Mouse (Mus musculus) heart, embryonic 14.5 days (tissue): ENCODE results near the gene Zfp575. TPM values are rescaled to one million over a fixed set of nuclear protein-coding genes. Genes with fewer than 3 reads are reported as not detected.
A peak's percentile ranks its signal among the peaks of the same experiment; 100 is the strongest.

Source experiments
- ATAC-seq: fragments of 200-750 bp; cut with Nextera tagmentation; 2 replicates; pipeline ENCODE4 v1.8.0; 2017; ENCODE audit warnings: low read depth, moderate TSS enrichment; ENCODE audit not compliant: insufficient number of reproducible peaks, insufficient read depth, low FRiP score
- H3K27ac ChIP-seq, 2 experiments: fragments of 200-500 bp in 1 of 2; fragments of 300-500 bp in 1 of 2; sonication (generic) in 1 of 2; replicated peaks in 1 of 2; 2 replicates each; pipeline ENCODE4 v1.5.1; 2012 to 2014; ENCODE audit warnings: low read depth in 2 of 2, low read length in 2 of 2, control low read depth in 1 of 2, mild to moderate bottlenecking in 1 of 2, mixed read lengths in 1 of 2; ENCODE audit not compliant: control insufficient read depth in 1 of 2, insufficient read depth in 1 of 2
- H3K27me3 ChIP-seq: fragments of 300-500 bp; sonication (generic); 2 replicates; pipeline ENCODE4 v1.6.1; 2014; ENCODE audit warnings: mild to moderate bottlenecking, low read length, control low read depth; ENCODE audit not compliant: control insufficient read depth, insufficient read depth
- H3K36me3 ChIP-seq: fragments of 300-500 bp; sonication (generic); 2 replicates; pipeline ENCODE4 v1.6.1; 2014; ENCODE audit warnings: mild to moderate bottlenecking, control low read depth, low read length, mixed read lengths; ENCODE audit not compliant: control insufficient read depth, insufficient read depth
- H3K4me1 ChIP-seq, 2 experiments: fragments of 200-500 bp in 1 of 2; fragments of 300-500 bp in 1 of 2; sonication (generic) in 1 of 2; 2 replicates each; pipeline ENCODE4 v1.6.1; 2012 to 2014; ENCODE audit warnings: low read length in 2 of 2, control low read depth in 1 of 2, mixed read lengths in 1 of 2; ENCODE audit not compliant: control insufficient read depth in 2 of 2, insufficient read depth in 2 of 2
- H3K4me2 ChIP-seq: fragments of 300-500 bp; sonication (generic); 2 replicates; pipeline ENCODE4 v1.6.1; 2014; ENCODE audit warnings: mild to moderate bottlenecking, low read length
- H3K4me3 ChIP-seq, 2 experiments: fragments of 200-500 bp in 1 of 2; fragments of 300-500 bp in 1 of 2; sonication (generic) in 1 of 2; 2 replicates each; pipeline ENCODE4 v1.5.1; 2012 to 2014; ENCODE audit warnings: low read length in 2 of 2, mild to moderate bottlenecking in 2 of 2, control low read depth in 1 of 2, low read depth in 1 of 2, moderate library complexity in 1 of 2; ENCODE audit not compliant: control insufficient read depth in 1 of 2, insufficient read depth in 1 of 2
- H3K9ac ChIP-seq: fragments of 300-500 bp; sonication (generic); 2 replicates; pipeline ENCODE4 v1.6.1; 2014; ENCODE audit warnings: mild to moderate bottlenecking, low read length
- H3K9me3 ChIP-seq: fragments of 300-500 bp; sonication (generic); 2 replicates; pipeline ENCODE4 v1.6.1; 2016; ENCODE audit warnings: low read length, control low read depth; ENCODE audit not compliant: control insufficient read depth
- WGBS: fragments of 180-500 bp; shearing (Covaris S2); extraction: QIAGEN DNeasy Blood & Tissue Kit; methylation state at CpG from one replicate; pipeline ENCODE4 v1.1.7; 2014; 5-methylcytosine and 5-hydroxymethylcytosine counted together
- polyA plus RNA-seq: library from polyadenylated mRNA; unstranded; fragments of >200 nt; fragmentation: Nextera tagmentation; extraction: Ambion mirVana; gene quantifications from 2 replicates; pipeline ENCODE4 v1.2.1, GENCODE M21; 2014

Gene Zfp575
- polyA plus RNA-seq, 1 experiment from 2014 or later: 0.36 TPM

DNA sequence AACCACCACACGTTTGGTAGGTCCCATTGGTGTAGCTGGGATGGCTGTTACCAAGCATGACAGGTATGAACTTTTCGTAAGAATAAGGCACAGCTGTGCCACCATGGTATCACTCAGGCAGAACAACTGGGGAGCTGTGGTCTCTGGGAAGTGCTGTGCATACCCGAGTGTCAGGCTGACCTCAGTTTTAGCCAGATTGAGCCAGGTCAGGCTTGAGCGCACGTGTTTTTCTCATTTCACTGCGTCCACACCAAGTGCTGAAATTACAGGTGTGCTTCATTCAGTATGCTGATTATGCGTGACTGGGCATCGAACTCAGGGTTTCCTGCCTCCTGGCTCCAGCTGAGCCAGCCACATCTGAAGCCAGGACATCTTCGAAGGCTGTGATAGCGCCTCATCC is 31.7 kb downstream of the Zfp575 start:
- H3K4me1 ChIP-seq: no peaks in the 10 kb centered on the region
- H3K4me3 ChIP-seq: no peak overlapping the region
- no peaks in the 10 kb centered on the region for H3K9me3 ChIP-seq
- H3K27me3 ChIP-seq: no peaks in the 10 kb centered on the region
- no peak overlapping the region for H3K9ac ChIP-seq
- ATAC-seq: no peak
- H3K27ac ChIP-seq: no peak overlapping the region
- WGBS: 97% methylated on average over 10 of the region's 10 CpGs
- peaks cover 55% of the 10 kb centered on the region for H3K36me3 ChIP-seq
- H3K4me2 ChIP-seq: no peak overlapping the region

DNA sequence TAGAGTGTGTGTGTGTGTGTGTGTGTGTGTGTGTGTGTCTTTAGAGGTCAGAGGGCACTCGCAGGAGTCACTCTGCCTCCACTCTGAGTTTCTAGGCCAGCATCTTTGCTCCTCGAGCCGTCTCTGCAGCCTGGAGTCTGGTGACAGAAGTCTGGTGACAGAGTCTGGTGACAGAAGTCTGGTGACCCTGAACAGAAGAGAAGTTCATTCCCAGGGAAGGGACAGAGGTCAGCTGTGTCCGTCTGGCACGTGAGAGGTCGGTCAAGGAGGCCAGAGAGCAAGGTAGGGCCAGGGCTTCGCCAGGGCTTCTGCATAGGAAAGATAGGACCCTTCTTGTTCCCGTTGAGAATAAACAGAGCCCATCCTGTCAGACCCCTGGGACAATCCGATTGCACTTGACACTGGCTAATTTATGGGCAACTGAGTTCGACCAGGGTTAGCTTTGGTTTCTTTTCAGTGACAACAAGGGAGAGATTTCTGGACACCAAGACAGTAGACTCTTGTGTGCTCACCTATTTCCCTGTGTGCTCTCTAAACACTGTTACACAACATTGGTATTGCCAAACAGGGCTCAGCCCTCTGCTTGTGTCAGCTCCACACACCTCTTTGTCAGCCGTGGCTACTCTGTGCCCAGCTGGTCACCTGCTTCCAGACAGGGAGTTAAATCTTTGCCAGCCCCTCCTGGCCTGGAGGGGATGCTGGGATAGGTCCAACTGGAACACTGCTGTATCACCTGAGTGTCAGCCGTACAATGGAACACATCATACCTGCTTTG is 35.3 kb downstream of the Zfp575 start:
- no peak overlapping the region for H3K9ac ChIP-seq
- no peak overlapping the region for H3K27ac ChIP-seq

DNA sequence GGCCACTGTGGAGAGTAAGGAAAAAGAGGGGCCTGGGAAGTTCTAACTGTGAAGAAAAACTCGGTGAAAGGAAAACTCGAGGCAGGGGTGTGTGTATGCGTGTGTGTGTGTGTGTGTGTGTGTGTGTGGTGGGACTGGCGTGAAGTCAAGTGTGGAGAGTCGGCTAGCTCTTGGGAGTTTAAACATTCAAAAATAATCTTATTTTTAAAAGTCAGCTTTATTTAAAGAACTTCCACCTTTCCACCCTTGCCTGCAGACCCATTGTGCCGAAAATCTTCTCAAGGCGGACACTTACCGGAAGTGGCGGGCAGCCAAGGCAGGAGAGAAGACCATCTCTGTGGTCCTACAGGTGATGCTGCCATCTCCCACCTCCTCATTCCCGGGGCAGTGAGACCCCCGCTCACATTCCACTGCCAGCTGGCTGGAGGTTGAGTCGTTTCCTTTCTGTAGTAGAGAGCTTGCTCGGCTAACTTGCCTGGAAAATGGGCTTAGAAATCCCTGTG is 39.9 kb downstream of the Zfp575 start:
- WGBS: 27% methylated on average over 13 of the region's 13 CpGs
- H3K4me1 ChIP-seq: peaks cover 7 to 10% of the 10 kb centered on the region in 2 experiments
- no peak for ATAC-seq

More for the DNA sequence above, 35.3 kb downstream of the Zfp575 start:
- Histone ChIP-seq H3K9me3 (no peaks in the 10 kb centered on the region), H3K36me3 (peaks cover 47% of the 10 kb centered on the region), H3K4me1 (peaks cover 3 to 6% of the 10 kb centered on the region in 2 experiments), H3K27me3 (no peaks in the 10 kb centered on the region), H3K4me2 (no peak overlapping the region), H3K4me3 (no peak overlapping the region)
- no peak for ATAC-seq
- 86% methylated on average over 12 of the region's 12 CpGs for WGBS

DNA sequence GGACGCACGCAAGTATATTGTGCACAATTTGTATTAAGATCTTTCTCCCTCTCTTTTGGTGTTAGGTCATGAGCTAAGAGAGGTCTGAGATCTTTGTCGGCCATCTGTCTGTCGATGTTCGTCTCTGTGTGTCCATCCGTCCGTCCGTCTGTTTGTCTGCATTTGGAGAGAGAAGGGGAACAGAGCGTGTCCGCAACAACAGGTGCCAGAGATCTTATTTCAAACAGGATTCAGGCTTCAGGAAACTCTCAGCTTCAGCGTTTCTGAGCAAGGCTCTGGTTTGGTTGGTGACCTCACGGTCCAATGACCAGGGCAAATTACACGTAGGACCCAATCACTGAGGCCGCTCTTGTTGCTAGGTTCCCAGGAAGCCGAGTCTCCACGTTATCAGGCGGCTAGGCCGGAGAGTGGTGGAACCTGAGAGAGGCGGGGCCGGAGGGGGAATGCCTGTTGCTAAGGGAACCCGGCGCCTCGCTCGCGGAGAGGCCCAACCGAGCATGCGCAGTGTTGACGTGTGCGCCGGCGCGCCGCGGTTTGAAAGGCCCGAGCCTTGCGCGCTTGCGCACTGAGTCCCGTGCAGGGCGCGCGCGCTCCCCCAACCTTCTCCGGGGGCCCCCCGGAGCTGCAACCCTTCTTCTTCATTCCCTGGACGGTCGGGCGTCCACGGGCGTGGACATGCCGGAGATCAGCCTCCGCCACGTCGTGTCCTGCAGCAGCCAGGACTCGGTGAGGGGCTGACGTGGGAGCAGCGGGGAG is 40.6 kb downstream of the Zfp575 start:
- no peaks in the 10 kb centered on the region for H3K27me3 ChIP-seq
- H3K4me3 ChIP-seq: peak overlapping the region; percentile 88 to 94
- ATAC-seq: peak; percentile 98
- peak overlapping the region; percentile 53 to 72; a peak in 3 of 4 replicates for H3K27ac ChIP-seq
- peak overlapping the region; percentile 89 for H3K9ac ChIP-seq
- H3K4me1 ChIP-seq: peaks cover 7 to 10% of the 10 kb centered on the region in 2 experiments
- under 1% methylated on average over 57 of the region's 57 CpGs for WGBS
- H3K36me3 ChIP-seq: peaks cover 13% of the 10 kb centered on the region
- peak overlapping the region; percentile 70 for H3K4me2 ChIP-seq
- H3K9me3 ChIP-seq: 0 out of 2 replicates have a peak, but pooled peaks cover 2% of the 10 kb centered on the region

More for the DNA sequence above, 39.9 kb downstream of the Zfp575 start:
- H3K4me3 ChIP-seq: peak overlapping the region; percentile 88 to 94
- H3K9ac ChIP-seq: peak overlapping the region; percentile 89
- no peaks in the 10 kb centered on the region for H3K27me3 ChIP-seq
- H3K9me3 ChIP-seq: 0 out of 2 replicates have a peak, but pooled peaks cover 2% of the 10 kb centered on the region
- peaks cover 20% of the 10 kb centered on the region for H3K36me3 ChIP-seq
- H3K27ac ChIP-seq: peak overlapping the region in 1 of 2 experiments; percentile 48; a peak in 1 of 4 replicates
- peak overlapping the region; percentile 70 for H3K4me2 ChIP-seq

DNA sequence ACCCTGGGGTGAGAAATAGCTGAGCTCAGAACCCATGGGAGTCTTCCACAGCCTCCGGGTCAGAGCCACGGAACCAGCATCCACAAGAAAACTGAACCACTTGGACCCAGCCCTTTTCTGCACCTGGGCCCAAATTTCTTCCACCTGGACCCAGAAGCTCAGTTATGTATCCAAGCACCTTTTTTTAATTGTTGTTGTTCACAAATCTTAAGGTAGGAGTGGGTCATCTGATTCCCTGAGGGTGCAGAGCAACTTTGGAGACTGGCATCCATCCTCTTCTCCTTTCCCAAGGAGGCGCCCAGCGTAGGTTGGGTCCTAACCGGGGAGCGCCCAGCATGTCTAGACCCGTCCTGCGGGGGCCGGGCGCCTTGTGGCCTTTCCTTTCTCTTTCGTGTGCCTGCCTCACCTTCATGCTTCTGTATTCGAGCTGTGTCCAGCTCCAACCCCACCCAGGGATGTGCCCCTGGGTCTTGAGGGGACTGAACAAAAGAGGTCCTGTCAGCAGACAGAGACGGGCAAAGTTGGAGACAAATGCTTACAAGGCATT is 41.3 kb downstream of the Zfp575 start, which contains the start of the genes Pinlyp and Xrcc1:
Gene Pinlyp, minus strand, starts transcription at position 51 of the 547 bp plus-strand sequence.
Gene Xrcc1, plus strand, starts transcription at position 222 of the 547 bp plus-strand sequence.
- 0 out of 2 replicates have a peak, but pooled peaks cover 2% of the 10 kb centered on the region for H3K9me3 ChIP-seq
- peak within 1 kb of the TSS; percentile 70 for H3K4me2 ChIP-seq
- no peak for ATAC-seq
- peaks cover 13% of the 10 kb centered on the region for H3K36me3 ChIP-seq
- WGBS: 32% methylated on average over 13 of the region's 13 CpGs
- H3K27me3 ChIP-seq: no peaks in the 10 kb centered on the region
- H3K4me3 ChIP-seq: peak within 1 kb of the TSS; percentile 88 to 94
- H3K9ac ChIP-seq: peak within 1 kb of the TSS; percentile 89
- H3K27ac ChIP-seq: peak within 1 kb of the TSS; percentile 53 to 72; a peak in 3 of 4 replicates
- H3K4me1 ChIP-seq: peaks cover 7 to 10% of the 10 kb centered on the region in 2 experiments

DNA sequence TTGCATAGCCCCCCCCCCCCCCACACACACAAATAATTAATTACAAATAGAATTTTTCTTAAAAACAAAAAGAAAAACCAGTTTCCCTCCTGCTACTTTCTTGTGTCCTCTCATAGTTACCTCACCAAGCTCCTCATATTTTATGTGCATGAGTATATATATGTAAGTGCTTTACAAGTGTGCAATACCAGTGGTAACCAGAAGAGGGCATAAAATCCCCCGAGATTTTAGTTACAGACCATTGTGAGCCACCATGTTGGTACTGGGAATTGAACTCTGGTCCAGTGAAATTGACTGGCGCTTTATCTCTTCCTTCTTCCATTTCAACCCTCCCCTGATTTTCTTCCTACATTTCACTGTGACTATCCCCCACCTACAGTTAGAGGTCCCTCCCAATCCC is 42.9 kb downstream of the Zfp575 start:
- Histone ChIP-seq H3K4me3 (no peak overlapping the region), H3K27ac (no peak overlapping the region), H3K9ac (no peak overlapping the region), H3K4me1 (peaks cover 7 to 10% of the 10 kb centered on the region in 2 experiments), H3K4me2 (no peak overlapping the region), H3K9me3 (0 out of 2 replicates have a peak, but pooled peaks cover 2% of the 10 kb centered on the region), H3K27me3 (no peaks in the 10 kb centered on the region), H3K36me3 (peaks cover 7% of the 10 kb centered on the region)
- WGBS: 78% methylated on average over 2 of the region's 2 CpGs
- no peak for ATAC-seq

DNA sequence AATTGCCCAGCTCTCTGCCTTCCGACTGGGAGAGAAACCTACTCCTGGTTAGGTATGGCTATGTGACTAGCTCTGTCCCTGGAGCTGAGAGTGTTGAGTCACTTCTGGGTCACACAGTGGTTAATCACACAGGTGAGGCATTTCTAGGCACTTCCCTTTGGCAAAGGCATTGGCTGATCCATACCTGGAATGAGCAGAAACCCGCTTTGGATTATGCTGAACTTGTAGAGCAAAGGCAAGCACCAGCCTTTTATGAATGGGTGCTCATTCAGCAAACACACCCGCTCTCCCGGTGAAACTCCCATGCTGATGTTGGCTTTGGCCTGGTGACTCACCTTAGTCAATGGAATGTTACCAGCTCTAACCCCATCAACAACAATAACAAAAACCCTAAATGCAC is 47.8 kb downstream of the Zfp575 start:
- Histone ChIP-seq H3K4me1 (no peaks in the 10 kb centered on the region; a peak in 1 of 4 replicates), H3K9me3 (0 out of 2 replicates have a peak, but pooled peaks cover 2% of the 10 kb centered on the region), H3K27ac (no peak overlapping the region), H3K9ac (no peak overlapping the region), H3K27me3 (no peaks in the 10 kb centered on the region), H3K4me2 (no peak overlapping the region), H3K4me3 (no peak overlapping the region), H3K36me3 (peaks cover 21% of the 10 kb centered on the region)
- WGBS: 90% methylated on average over 4 of the region's 4 CpGs
- ATAC-seq: no peak
